Mouse (Mus musculus): ENCODE measurements around the gene Plekho2. TPM values are rescaled to one million over a fixed set of nuclear protein-coding genes. Genes with fewer than 3 reads are reported as not detected.

The Plekho2 gene
- polyA plus RNA-seq, 1 experiment from 2014 or later = 12.4 TPM

- no peaks in the 10 kb centered on the region for H3K9me3 ChIP-seq (replicated peaks)
- no peaks in the 10 kb centered on the region for H3K36me3 ChIP-seq
- peak overlapping the region; percentile 61 for H3K4me3 ChIP-seq
- peaks cover 39% of the 10 kb centered on the region for H3K4me1 ChIP-seq
- H3K9ac ChIP-seq = no peak overlapping the region
- H3K27me3 ChIP-seq = no peaks in the 10 kb centered on the region
- peak overlapping the region; percentile 58 for H3K4me2 ChIP-seq (replicated peaks)
- no peak for ATAC-seq (ENCODE audit: low FRiP score)
- no peak overlapping the region for H3K27ac ChIP-seq
- 50% methylated on average over 9 of the region's 9 CpGs for WGBS
Observed at GRCm38 (mm10) chr9:65578801-65579249, 1.0 kb downstream of the Plekho2 start.

- no peak overlapping the region for H3K4me3 ChIP-seq
- ATAC-seq (ENCODE audit: low FRiP score) = no peak
- H3K4me2 ChIP-seq (replicated peaks) = no peak overlapping the region
- WGBS = 91% methylated on average over 4 of the region's 4 CpGs
- no peak overlapping the region for H3K9ac ChIP-seq
- no peak overlapping the region for H3K27ac ChIP-seq
- H3K4me1 ChIP-seq = peaks cover 39% of the 10 kb centered on the region
- no peaks in the 10 kb centered on the region for H3K9me3 ChIP-seq (replicated peaks)
- H3K36me3 ChIP-seq = peaks cover 3% of the 10 kb centered on the region; the same call in 1 of the 2 replicates
- no peaks in the 10 kb centered on the region for H3K27me3 ChIP-seq
Observed at GRCm38 (mm10) chr9:65577511-65578196, 2.2 kb downstream of the Plekho2 start.

GRCm38 (mm10) chr9:65576861-65577510, 2.9 kb downstream of the Plekho2 start:
- WGBS = 32% methylated on average over 7 of the region's 7 CpGs
- no peak overlapping the region for H3K4me3 ChIP-seq
- peaks cover 9% of the 10 kb centered on the region; the same call in 1 of the 2 replicates for H3K36me3 ChIP-seq
- no peak for ATAC-seq (ENCODE audit: low FRiP score)
- H3K4me1 ChIP-seq = peaks cover 39% of the 10 kb centered on the region
- no peak overlapping the region for H3K4me2 ChIP-seq (replicated peaks)
- H3K27ac ChIP-seq = peak overlapping the region; percentile 30; the same call in 1 of the 2 replicates
- no peaks in the 10 kb centered on the region for H3K9me3 ChIP-seq (replicated peaks)
- H3K9ac ChIP-seq = no peak overlapping the region
- no peaks in the 10 kb centered on the region for H3K27me3 ChIP-seq

GRCm38 (mm10) chr9:65575393-65576196, 4.2 kb downstream of the Plekho2 start:
- Histone ChIP-seq H3K36me3 (peaks cover 9% of the 10 kb centered on the region; the same call in 1 of the 2 replicates), H3K27me3 (no peaks in the 10 kb centered on the region), H3K9ac (no peak overlapping the region), H3K4me2 (replicated peaks) (no peak overlapping the region), H3K9me3 (replicated peaks) (no peaks in the 10 kb centered on the region), H3K4me3 (no peak overlapping the region), H3K27ac (no peak overlapping the region), H3K4me1 (peaks cover 39% of the 10 kb centered on the region)
- no peak for ATAC-seq (ENCODE audit: low FRiP score)
- WGBS = 80% methylated on average over 8 of the region's 8 CpGs

GRCm38 (mm10) chr9:65574513-65575392, 5.1 kb downstream of the Plekho2 start:
- Histone ChIP-seq H3K4me1 (peaks cover 38% of the 10 kb centered on the region), H3K27ac (no peak overlapping the region), H3K4me2 (replicated peaks) (no peak overlapping the region), H3K27me3 (no peaks in the 10 kb centered on the region), H3K36me3 (peaks cover 12% of the 10 kb centered on the region; the same call in 1 of the 2 replicates), H3K9me3 (replicated peaks) (no peaks in the 10 kb centered on the region), H3K4me3 (no peak overlapping the region), H3K9ac (no peak overlapping the region)
- WGBS = 85% methylated on average over 11 of the region's 11 CpGs
- ATAC-seq (ENCODE audit: low FRiP score) = no peak

- no peak overlapping the region for H3K27ac ChIP-seq
- no peaks in the 10 kb centered on the region for H3K27me3 ChIP-seq
- no peak overlapping the region for H3K4me2 ChIP-seq (replicated peaks)
- 71% methylated on average over 6 of the region's 6 CpGs for WGBS
- no peak for ATAC-seq (ENCODE audit: low FRiP score)
- H3K4me3 ChIP-seq = no peak overlapping the region
- H3K4me1 ChIP-seq = peaks cover 24% of the 10 kb centered on the region
- no peaks in the 10 kb centered on the region for H3K9me3 ChIP-seq (replicated peaks)
- peaks cover 12% of the 10 kb centered on the region; the same call in 1 of the 2 replicates for H3K36me3 ChIP-seq
- H3K9ac ChIP-seq = no peak overlapping the region
Observed at GRCm38 (mm10) chr9:65572837-65573236, 7.0 kb downstream of the Plekho2 start.

- Histone ChIP-seq H3K4me3 (no peak overlapping the region), H3K36me3 (peaks cover 15% of the 10 kb centered on the region), H3K27me3 (no peaks in the 10 kb centered on the region), H3K27ac (no peak overlapping the region), H3K4me1 (no peaks in the 10 kb centered on the region), H3K9me3 (replicated peaks) (no peaks in the 10 kb centered on the region), H3K4me2 (replicated peaks) (no peak overlapping the region), H3K9ac (no peak overlapping the region)
- ATAC-seq (ENCODE audit: low FRiP score) = no peak
- WGBS = 77% methylated on average over 6 of the region's 6 CpGs
Observed at GRCm38 (mm10) chr9:65569491-65569971, 10.3 kb downstream of the Plekho2 start.

GRCm38 (mm10) chr9:65568787-65569186, 11.1 kb downstream of the Plekho2 start:
- H3K4me2 ChIP-seq (replicated peaks) = no peak overlapping the region
- H3K9ac ChIP-seq = no peak overlapping the region
- H3K36me3 ChIP-seq = peaks cover 15% of the 10 kb centered on the region
- no peak overlapping the region for H3K4me3 ChIP-seq
- H3K4me1 ChIP-seq = no peaks in the 10 kb centered on the region
- H3K27ac ChIP-seq = no peak overlapping the region
- no peak for ATAC-seq (ENCODE audit: low FRiP score)
- no peaks in the 10 kb centered on the region for H3K27me3 ChIP-seq
- 97% methylated on average over 6 of the region's 6 CpGs for WGBS
- H3K9me3 ChIP-seq (replicated peaks) = no peaks in the 10 kb centered on the region

- 94% methylated on average over 2 of the region's 2 CpGs for WGBS
- Histone ChIP-seq H3K27me3 (no peaks in the 10 kb centered on the region), H3K9ac (no peak overlapping the region), H3K36me3 (peaks cover 14% of the 10 kb centered on the region; the same call in 1 of the 2 replicates), H3K4me3 (no peak overlapping the region), H3K4me1 (peaks cover 17% of the 10 kb centered on the region), H3K4me2 (replicated peaks) (no peak overlapping the region), H3K27ac (no peak overlapping the region), H3K9me3 (replicated peaks) (no peaks in the 10 kb centered on the region)
- ATAC-seq (ENCODE audit: low FRiP score) = no peak
Observed at GRCm38 (mm10) chr9:65564698-65565097, 15.1 kb downstream of the Plekho2 start.

GRCm38 (mm10) chr9:65563073-65563472, 16.8 kb downstream of the Plekho2 start:
- Histone ChIP-seq H3K27ac (no peak overlapping the region), H3K4me2 (replicated peaks) (no peak overlapping the region), H3K36me3 (peaks cover 17% of the 10 kb centered on the region; the same call in 1 of the 2 replicates), H3K27me3 (no peaks in the 10 kb centered on the region), H3K4me1 (peaks cover 17% of the 10 kb centered on the region), H3K9ac (no peak overlapping the region), H3K9me3 (replicated peaks) (no peaks in the 10 kb centered on the region), H3K4me3 (no peak overlapping the region)
- no peak for ATAC-seq (ENCODE audit: low FRiP score)
- WGBS = 94% methylated on average over 5 of the region's 5 CpGs

- WGBS = 17% methylated on average over 4 of the region's 4 CpGs
- no peaks in the 10 kb centered on the region for H3K9me3 ChIP-seq (replicated peaks)
- H3K4me1 ChIP-seq = peaks cover 17% of the 10 kb centered on the region
- H3K27ac ChIP-seq = peak overlapping the region; percentile 41; the same call in 1 of the 2 replicates
- no peak overlapping the region for H3K4me2 ChIP-seq (replicated peaks)
- H3K27me3 ChIP-seq = no peaks in the 10 kb centered on the region
- H3K36me3 ChIP-seq = peaks cover 17% of the 10 kb centered on the region; the same call in 1 of the 2 replicates
- no peak for ATAC-seq (ENCODE audit: low FRiP score)
- no peak overlapping the region for H3K9ac ChIP-seq
- no peak overlapping the region for H3K4me3 ChIP-seq
Observed at GRCm38 (mm10) chr9:65562081-65562506, 17.7 kb downstream of the Plekho2 start.

All from hindbrain, embryonic 12.5 days (tissue).